Mouse (Mus musculus): Measurements from ENCODE around the gene Unc79.

- TF ChIP-seq CTCF (IDR thresholded peaks at IDR 0.05) (no peak), EP300 (IDR thresholded peaks at IDR 0.05) (no peak)
These were observed 180.3 kb downstream of the Unc79 start for GRCm38 (mm10) chr12:103128914-103129313.
